Mouse (Mus musculus) frontal cortex, adult (tissue): ENCODE data around the gene Tcf7l2.

Source experiments
- ATAC-seq: cut with Nextera tagmentation; 2 replicates; pipeline ENCODE4 v1.9.2; 2017; ENCODE audit warnings: mild to moderate bottlenecking, moderate library complexity, mixed read lengths; ENCODE audit not compliant: low TSS enrichment

Gene Tcf7l2

GRCm38 (mm10) chr19:55729376-55729775 is 12.2 kb upstream of the Tcf7l2 start:
- ATAC-seq: no peak

- no peak for ATAC-seq
Observed at GRCm38 (mm10) chr19:55732499-55732898, 9.1 kb upstream of the Tcf7l2 start.

- no peak for ATAC-seq
Observed at GRCm38 (mm10) chr19:55732994-55733393, 8.6 kb upstream of the Tcf7l2 start.

GRCm38 (mm10) chr19:55736016-55736415 is 5.6 kb upstream of the Tcf7l2 start:
- ATAC-seq: no peak

GRCm38 (mm10) chr19:55739713-55740112 is 1.9 kb upstream of the Tcf7l2 start:
- ATAC-seq: no peak

GRCm38 (mm10) chr19:55740753-55741438 is 724 bp upstream of the Tcf7l2 start:
- ATAC-seq: no peak

- ATAC-seq: no peak
Observed at GRCm38 (mm10) chr19:55742386-55743000, 873 bp downstream of the Tcf7l2 start.

GRCm38 (mm10) chr19:55743001-55743556 is 1.5 kb downstream of the Tcf7l2 start:
- ATAC-seq: no peak

- no peak for ATAC-seq
Observed at GRCm38 (mm10) chr19:55743557-55744441, 2.2 kb downstream of the Tcf7l2 start.

- no peak for ATAC-seq
Observed at GRCm38 (mm10) chr19:55744576-55745191, 3.1 kb downstream of the Tcf7l2 start.

- no peak for ATAC-seq
Observed at GRCm38 (mm10) chr19:55745192-55745578, 3.6 kb downstream of the Tcf7l2 start.

- no peak for ATAC-seq
Observed at GRCm38 (mm10) chr19:55746241-55746640, 4.6 kb downstream of the Tcf7l2 start.

GRCm38 (mm10) chr19:55747237-55747925 is 5.8 kb downstream of the Tcf7l2 start:
- no peak for ATAC-seq

- ATAC-seq: no peak
Observed at GRCm38 (mm10) chr19:55747926-55748291, 6.3 kb downstream of the Tcf7l2 start.

GRCm38 (mm10) chr19:55748801-55749200 is 7.2 kb downstream of the Tcf7l2 start:
- ATAC-seq: no peak

- no peak for ATAC-seq
Observed at GRCm38 (mm10) chr19:55749532-55749931, 7.9 kb downstream of the Tcf7l2 start.

GRCm38 (mm10) chr19:55750048-55750447 is 8.4 kb downstream of the Tcf7l2 start:
- ATAC-seq: no peak

GRCm38 (mm10) chr19:55750465-55750864 is 8.8 kb downstream of the Tcf7l2 start:
- ATAC-seq: no peak

- ATAC-seq: no peak
Observed at GRCm38 (mm10) chr19:55752861-55753260, 11.2 kb downstream of the Tcf7l2 start.

- no peak for ATAC-seq
Observed at GRCm38 (mm10) chr19:55754303-55754702, 12.7 kb downstream of the Tcf7l2 start.

GRCm38 (mm10) chr19:55755462-55755861 is 13.8 kb downstream of the Tcf7l2 start:
- no peak for ATAC-seq
